Comparison of ENCODE assay signal across 11 mouse cellular contexts in the genomic region with DNA sequence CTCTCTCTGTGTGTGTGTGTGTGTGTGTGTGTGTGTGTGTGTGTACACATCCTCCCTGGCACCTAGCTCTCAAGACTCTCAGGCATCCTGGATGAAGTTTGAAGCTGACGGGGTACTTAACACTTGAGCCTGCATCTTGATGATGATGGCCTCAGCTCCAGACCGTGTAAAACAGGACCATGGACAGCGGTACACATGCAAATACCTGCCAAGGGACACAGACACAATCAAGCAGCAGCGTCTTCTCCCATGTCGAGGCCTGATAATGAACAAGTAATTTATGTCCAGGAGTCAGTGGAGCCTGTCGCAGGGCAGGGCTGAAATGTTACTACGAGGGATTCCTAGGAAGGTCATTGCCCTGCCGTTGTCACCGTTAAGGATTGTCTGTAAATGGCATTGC.
DNase-seq lines count a peak whose midpoint lies in the region; ATAC-seq and TF ChIP-seq lines count a peak whose summit lies in the region.
"Had no signal": no experiment of that assay in that cellular context is flagged by ENCODE, and none has a peak within 500 bp of the region (broad histone marks: within the 10 kb centered on the region; RNA-seq: fewer than 3 reads in every experiment).

No protein-coding gene starts in this region.

- H3K27ac ChIP-seq in kidney, embryonic 15.5 days = no peak overlapping the region
- H3K27ac ChIP-seq in ES-E14 (ENCODE audit: insufficient read depth, low read depth, low read length, poor library complexity, severe bottlenecking) = no peak overlapping the region
- no peak overlapping the region for H3K27ac ChIP-seq in limb, embryonic 10.5 days
- no peak overlapping the region for H3K27ac ChIP-seq in heart, embryonic 11.5 days (ENCODE audit: low read depth, low read length)
- H3K27ac ChIP-seq: neural tube, embryonic 13.5 days had no signal

- H3K4me1 ChIP-seq in kidney, embryonic 15.5 days = peaks cover 3% of the 10 kb centered on the region; the same call in 1 of the 2 replicates
- no peaks in the 10 kb centered on the region for H3K4me1 ChIP-seq in ES-E14 (ENCODE audit: control insufficient read depth in 2 of 2, insufficient read depth in 2 of 2, low read length in 2 of 2, poor library complexity in 1 of 2)
- H3K4me1 ChIP-seq in limb, embryonic 10.5 days = no peaks in the 10 kb centered on the region
- no peaks in the 10 kb centered on the region for H3K4me1 ChIP-seq in heart, embryonic 11.5 days (ENCODE audit: control insufficient read depth, insufficient read depth, low read length)
- H3K4me1 ChIP-seq: neural tube, embryonic 13.5 days had no signal

- H3K36me3 ChIP-seq in kidney, embryonic 15.5 days = no peaks in the 10 kb centered on the region
- no peaks in the 10 kb centered on the region for H3K36me3 ChIP-seq in ES-E14 (ENCODE audit: control insufficient read depth, insufficient read depth, low read length, poor library complexity, severe bottlenecking)
- H3K36me3 ChIP-seq in limb, embryonic 10.5 days = no peaks in the 10 kb centered on the region
- H3K36me3 ChIP-seq in heart, embryonic 11.5 days (ENCODE audit: control insufficient read depth, insufficient read depth, low read length) = no peaks in the 10 kb centered on the region
- H3K36me3 ChIP-seq: neural tube, embryonic 13.5 days had no signal

- H3K9me3 ChIP-seq in kidney, embryonic 15.5 days (replicated peaks) = no peaks in the 10 kb centered on the region
- H3K9me3 ChIP-seq in ES-E14 (ENCODE audit: control insufficient read depth, insufficient read depth, low read depth, low read length) = no peaks in the 10 kb centered on the region
- H3K9me3 ChIP-seq in limb, embryonic 10.5 days (replicated peaks) = no peaks in the 10 kb centered on the region
- no peaks in the 10 kb centered on the region for H3K9me3 ChIP-seq in heart, embryonic 11.5 days (replicated peaks; ENCODE audit: control insufficient read depth, low read length)
- H3K9me3 ChIP-seq: neural tube, embryonic 13.5 days had no signal

- H3K4me3 ChIP-seq in kidney, embryonic 15.5 days (replicated peaks) = no peak overlapping the region
- no peak overlapping the region for H3K4me3 ChIP-seq in ES-E14 (ENCODE audit: insufficient read depth in 1 of 2, low read depth in 1 of 2, low read length in 2 of 2, poor library complexity in 1 of 2, severe bottlenecking in 1 of 2)
- no peak overlapping the region for H3K4me3 ChIP-seq in limb, embryonic 10.5 days
- H3K4me3 ChIP-seq in heart, embryonic 11.5 days (ENCODE audit: low read depth, low read length) = no peak overlapping the region
- H3K4me3 ChIP-seq: neural tube, embryonic 13.5 days had no signal

- no peak overlapping the region for H3K4me2 ChIP-seq in kidney, embryonic 15.5 days
- H3K4me2 ChIP-seq in heart, embryonic 11.5 days = no peak overlapping the region
- H3K4me2 ChIP-seq: neural tube, embryonic 13.5 days had no signal

- 0 out of 2 replicates have a peak, but pooled peaks cover 3% of the 10 kb centered on the region for H3K27me3 ChIP-seq in kidney, embryonic 15.5 days
- H3K27me3 ChIP-seq in limb, embryonic 10.5 days (ENCODE audit: low read depth, poor library complexity, severe bottlenecking) = 0 out of 2 replicates have a peak, but pooled peaks cover 4% of the 10 kb centered on the region
- no peaks in the 10 kb centered on the region for H3K27me3 ChIP-seq in heart, embryonic 11.5 days (ENCODE audit: control insufficient read depth, insufficient read depth, low read length)

- peak; percentile 52; the same call in 1 of the 2 replicates for ATAC-seq in kidney, embryonic 15.5 days (replicated peaks; ENCODE audit: low FRiP score)
- no peak for ATAC-seq in heart, embryonic 11.5 days (replicated peaks; ENCODE audit: insufficient number of reproducible peaks, low FRiP score, low TSS enrichment)
- no peak for ATAC-seq in frontal cortex, adult (ENCODE audit: low TSS enrichment)
- ATAC-seq: intestine, embryonic 16.5 days had no signal

- no peak overlapping the region for H3K9ac ChIP-seq in kidney, embryonic 15.5 days
- no peak overlapping the region for H3K9ac ChIP-seq in ES-E14 (ENCODE audit: insufficient read depth, low read depth, low read length, poor library complexity, severe bottlenecking)
- H3K9ac ChIP-seq in heart, embryonic 11.5 days (ENCODE audit: low read depth, low read length) = no peak overlapping the region
- H3K9ac ChIP-seq: neural tube, embryonic 13.5 days had no signal

- WGBS in kidney, embryonic 15.5 days = 12% methylated on average over 9 of the region's 9 CpGs
- 46% methylated on average over 9 of the region's 9 CpGs for WGBS in limb, embryonic 10.5 days
- 31% methylated on average over 9 of the region's 9 CpGs for WGBS in heart, embryonic 11.5 days (ENCODE audit: insufficient replicate concordance)

- no peak for DNase-seq in kidney, adult 9 months
- DNase-seq in ES-E14 (ENCODE audit: low read depth, low spot score) = peak; percentile 60
- peak; percentile 22 for DNase-seq in c-Kit-positive CD71-negative TER-119-negative erythroid progenitor cells, embryonic 14.5 days (ENCODE audit: low read depth)
- peak; percentile 62 for DNase-seq in limb, embryonic 10.5 days (ENCODE audit: low spot score)
- no peak for DNase-seq in cerebellum, adult 9-11 months
- DNase-seq: cerebellum, adult 2 months had no signal

- in situ Hi-C loops in ES-E14 (cut with MboI; ENCODE audit: low sequenced_read_pairs in 2 of 2, unreplicated experiment in 2 of 2) = no loop called here

TF ChIP-seq in ES-E14, 5 proteins besides CTCF, POLR2A, EP300 and RAD21:
- TF ChIP-seq ZNF384 (IDR thresholded peaks at IDR 0.05; ENCODE audit: low read depth, low read length) (no peak), CHD2 (IDR thresholded peaks at IDR 0.05; ENCODE audit: low read depth, low read length) (no peak), MAFK (IDR thresholded peaks at IDR 0.05; ENCODE audit: insufficient read depth, low read depth, low read length) (no peak), HCFC1 (IDR thresholded peaks at IDR 0.05; ENCODE audit: borderline replicate concordance, insufficient read depth, low read length) (no peak), ZC3H11A (IDR thresholded peaks at IDR 0.05; ENCODE audit: borderline replicate concordance, low read depth, low read length) (no peak)

Comparison
In these comparisons a context has a peak if more than half of its experiments do, and no peak if none do; other contexts are left out.
1. DNase-seq: peak in ES-E14 (single experiment), c-Kit-positive CD71-negative TER-119-negative erythroid progenitor cells, embryonic 14.5 days (single experiment) and limb, embryonic 10.5 days (single experiment); none in kidney, adult 9 months (single experiment) and cerebellum, adult 9-11 months (single experiment).